Mouse (Mus musculus) testis, adult 2 months (tissue): ENCODE measurements around the gene Fbxl13.

Experiments
- CTCF ChIP-seq: fragments of 200-500 bp; IDR thresholded peaks from 2 replicates; pipeline ENCODE4 v1.5.1; 2012; ENCODE audit warnings: low read depth, mild to moderate bottlenecking, inconsistent platforms, low read length, moderate library complexity; ENCODE audit not compliant: control insufficient read depth, insufficient read depth, insufficient replicate concordance
- POLR2A ChIP-seq: fragments of 200-500 bp; IDR thresholded peaks from 2 replicates; pipeline ENCODE4 v1.6.1; 2012; ENCODE audit warnings: low read depth, mild to moderate bottlenecking, inconsistent platforms, low read length, moderate library complexity; ENCODE audit not compliant: control insufficient read depth

DNA sequence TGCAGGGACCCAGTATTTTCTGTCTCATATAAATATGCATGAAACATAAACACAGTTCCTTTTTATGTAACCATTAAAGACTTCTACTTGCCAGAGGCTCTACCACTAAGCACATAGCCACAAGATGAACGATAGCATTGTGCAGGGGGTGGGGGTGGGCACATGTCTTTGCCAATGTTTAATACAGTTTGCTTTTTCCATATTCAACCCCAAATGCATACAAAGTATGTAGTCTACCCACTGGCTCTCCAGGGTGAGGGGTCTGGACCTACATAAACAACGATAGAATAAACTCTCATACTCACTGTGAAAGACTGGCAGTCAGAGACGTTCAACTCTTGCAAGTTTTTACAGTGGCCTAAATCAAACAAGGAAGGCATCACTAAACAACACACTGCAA lies 88.9 kb downstream of the Fbxl13 start:
- TF ChIP-seq CTCF (no peak), POLR2A (no peak)
